Mouse (Mus musculus) olfactory bulb, adult 2 months (tissue): ENCODE data around the gene 4933416C03Rik. TPM values are rescaled to one million over a fixed set of nuclear protein-coding genes. Genes with fewer than 3 reads are reported as not detected.

Experiments
- H3K27ac ChIP-seq: fragments of 200-500 bp; 2 replicates; pipeline ENCODE4 v1.5.1; 2012; ENCODE audit warnings: low read depth, low read length; ENCODE audit not compliant: insufficient read depth
- H3K4me1 ChIP-seq: fragments of 200-500 bp; 2 replicates; pipeline ENCODE4 v1.6.1; 2012; ENCODE audit warnings: low read length; ENCODE audit not compliant: control insufficient read depth, insufficient read depth
- H3K4me3 ChIP-seq: fragments of 200-500 bp; 2 replicates; pipeline ENCODE4 v1.5.1; 2012; ENCODE audit warnings: mild to moderate bottlenecking, low read depth, low read length, moderate library complexity; ENCODE audit not compliant: insufficient read depth
- CTCF ChIP-seq: fragments of 200-500 bp; IDR thresholded peaks from 2 replicates; pipeline ENCODE4 v1.5.1; 2012; ENCODE audit warnings: low read depth, mild to moderate bottlenecking, low read length, moderate library complexity; ENCODE audit not compliant: insufficient read depth
- POLR2A ChIP-seq: fragments of 200-500 bp; IDR thresholded peaks from 2 replicates; pipeline ENCODE4 v1.6.1; 2012; ENCODE audit warnings: mild to moderate bottlenecking, low read depth, low read length, moderate library complexity; ENCODE audit not compliant: insufficient read depth
- WGBS: fragments of 180-500 bp; shearing (Covaris S2); methylation state at CpG from one replicate; pipeline ENCODE4 v1.1.7; 2018; 5-methylcytosine and 5-hydroxymethylcytosine counted together
- polyA plus RNA-seq: library from polyadenylated mRNA; stranded (reverse); fragments of >200 nt; gene quantifications from 2 replicates; pipeline ENCODE4 v1.2.4, GENCODE M21; 2012; ENCODE audit warnings: low replicate concordance; ENCODE audit not compliant: missing spikeins, insufficient read depth, insufficient read length

The 4933416C03Rik gene
- polyA plus RNA-seq, 1 experiment, result not detected

GRCm38 (mm10) chr10:116131223-116131622, 17.5 kb upstream of the 4933416C03Rik start:
- Histone ChIP-seq H3K27ac (no peak overlapping the region), H3K4me1 (no peaks in the 10 kb centered on the region), H3K4me3 (no peak overlapping the region)
- WGBS, result 90% methylated on average over 4 of the region's 4 CpGs
- TF ChIP-seq CTCF (no peak), POLR2A (no peak)

DNA sequence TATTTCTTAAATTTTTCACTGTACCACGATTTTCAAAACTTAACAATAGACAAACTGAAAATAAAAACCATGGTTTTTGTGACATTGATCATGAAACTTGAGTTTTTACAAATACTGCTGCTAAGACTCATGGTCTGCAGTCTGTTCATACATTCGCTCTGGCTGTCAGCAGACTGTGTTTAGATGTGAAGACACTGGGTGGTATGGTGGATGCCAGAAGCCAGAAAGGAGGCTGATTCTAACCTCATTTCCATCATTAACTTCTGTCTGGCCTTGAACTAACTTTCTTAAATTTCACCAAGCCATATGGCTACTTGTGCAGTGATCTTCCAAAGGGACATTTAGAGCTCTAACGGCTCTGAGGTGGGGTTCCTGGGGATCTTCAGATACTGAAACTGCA, 16.7 kb upstream of the 4933416C03Rik start:
- Histone ChIP-seq H3K27ac (no peak overlapping the region), H3K4me3 (no peak overlapping the region), H3K4me1 (no peaks in the 10 kb centered on the region)
- 80% methylated on average over 3 of the region's 3 CpGs for WGBS
- TF ChIP-seq CTCF (no peak), POLR2A (no peak)

DNA sequence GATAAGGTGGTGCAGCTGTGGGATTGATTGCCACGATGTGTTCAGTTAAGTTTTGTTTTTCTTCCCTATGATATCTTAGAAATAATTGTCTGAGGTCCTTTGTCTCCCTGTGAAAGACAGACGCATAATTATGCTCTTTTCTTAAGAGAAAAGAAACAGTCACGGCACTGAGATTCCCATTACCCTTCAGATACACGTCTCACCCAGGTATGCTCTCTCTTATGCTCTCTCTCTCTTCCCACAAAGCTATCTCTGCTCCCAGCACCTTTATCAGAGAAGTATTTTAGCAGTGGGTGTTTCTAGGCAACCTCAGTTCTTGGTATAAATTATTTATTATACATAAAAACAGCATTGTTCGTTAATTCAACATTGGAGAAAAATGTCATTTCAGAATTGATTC, 11.6 kb upstream of the 4933416C03Rik start:
- H3K4me1 ChIP-seq, result no peaks in the 10 kb centered on the region
- WGBS, result 62% methylated on average over 5 of the region's 5 CpGs
- H3K27ac ChIP-seq, result no peak overlapping the region
- H3K4me3 ChIP-seq, result no peak overlapping the region
- no peak for TF ChIP-seq CTCF
- no peak for TF ChIP-seq POLR2A

- Histone ChIP-seq H3K27ac (no peak overlapping the region), H3K4me3 (no peak overlapping the region), H3K4me1 (no peaks in the 10 kb centered on the region)
- TF ChIP-seq CTCF (no peak), POLR2A (no peak)
- WGBS, result 88% methylated on average over 2 of the region's 2 CpGs
These were observed 10.1 kb upstream of the 4933416C03Rik start for GRCm38 (mm10) chr10:116123808-116124207.

GRCm38 (mm10) chr10:116121463-116121862, 7.7 kb upstream of the 4933416C03Rik start:
- 97% methylated on average over 2 of the region's 2 CpGs for WGBS
- Histone ChIP-seq H3K27ac (no peak overlapping the region), H3K4me3 (no peak overlapping the region), H3K4me1 (no peaks in the 10 kb centered on the region)
- TF ChIP-seq CTCF, result no peak
- TF ChIP-seq POLR2A, result no peak

- WGBS, result 41% methylated on average over 8 of the region's 8 CpGs
- H3K27ac ChIP-seq, result no peak overlapping the region
These were observed 3.3 kb upstream of the 4933416C03Rik start for GRCm38 (mm10) chr10:116117060-116117459.

DNA sequence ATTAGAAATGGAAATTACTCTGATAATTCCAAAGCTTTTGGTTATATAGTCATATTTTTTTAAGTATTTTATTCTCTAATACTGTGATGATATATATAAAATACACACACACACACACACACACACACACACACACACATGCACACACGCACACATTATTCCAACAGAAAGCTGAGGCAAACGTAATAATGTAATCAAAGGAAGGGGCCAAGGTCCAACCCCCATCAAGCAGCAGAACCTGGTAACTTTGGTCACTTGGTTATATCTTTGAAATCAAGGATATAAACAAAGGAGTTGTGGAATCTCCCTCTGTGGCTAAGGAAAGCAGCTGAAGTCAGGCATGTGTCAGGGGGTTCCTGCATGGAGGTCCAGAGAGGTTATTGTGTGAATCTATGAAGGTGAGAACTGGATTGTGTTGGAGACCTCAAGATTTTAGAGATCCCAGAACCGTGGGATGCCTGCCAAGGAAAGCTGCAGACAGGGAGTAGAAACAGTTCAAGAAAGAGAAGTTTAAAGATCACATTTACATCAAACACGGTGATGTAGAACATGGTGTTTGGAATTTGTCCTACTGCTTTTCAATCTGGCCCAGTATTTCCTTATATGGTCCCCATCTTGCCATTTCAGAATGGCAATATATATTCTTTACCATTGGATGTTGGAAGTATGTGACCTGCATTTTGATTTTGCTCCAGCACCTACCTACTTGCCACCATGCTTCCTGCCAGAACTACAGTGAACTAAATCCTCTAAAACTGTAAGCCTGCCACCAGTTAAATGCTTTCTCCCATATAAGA, 2.4 kb upstream of the 4933416C03Rik start:
- 71% methylated on average over 4 of the region's 4 CpGs for WGBS

More at GRCm38 (mm10) chr10:116117060-116117459, 3.3 kb upstream of the 4933416C03Rik start:
- Histone ChIP-seq H3K4me3 (no peak overlapping the region), H3K4me1 (no peaks in the 10 kb centered on the region)
- TF ChIP-seq CTCF, result no peak
- no peak for TF ChIP-seq POLR2A

GRCm38 (mm10) chr10:116112868-116113267, 849 bp downstream of the 4933416C03Rik start:
- TF ChIP-seq POLR2A (no peak), CTCF (no peak)
- 97% methylated on average over 11 of the region's 11 CpGs for WGBS
- Histone ChIP-seq H3K4me1 (no peaks in the 10 kb centered on the region), H3K27ac (no peak overlapping the region), H3K4me3 (no peak overlapping the region)

More for the DNA sequence above, 2.4 kb upstream of the 4933416C03Rik start:
- TF ChIP-seq POLR2A (no peak), CTCF (no peak)
- H3K4me3 ChIP-seq, result no peak overlapping the region
- no peak overlapping the region for H3K27ac ChIP-seq
- no peaks in the 10 kb centered on the region for H3K4me1 ChIP-seq

DNA sequence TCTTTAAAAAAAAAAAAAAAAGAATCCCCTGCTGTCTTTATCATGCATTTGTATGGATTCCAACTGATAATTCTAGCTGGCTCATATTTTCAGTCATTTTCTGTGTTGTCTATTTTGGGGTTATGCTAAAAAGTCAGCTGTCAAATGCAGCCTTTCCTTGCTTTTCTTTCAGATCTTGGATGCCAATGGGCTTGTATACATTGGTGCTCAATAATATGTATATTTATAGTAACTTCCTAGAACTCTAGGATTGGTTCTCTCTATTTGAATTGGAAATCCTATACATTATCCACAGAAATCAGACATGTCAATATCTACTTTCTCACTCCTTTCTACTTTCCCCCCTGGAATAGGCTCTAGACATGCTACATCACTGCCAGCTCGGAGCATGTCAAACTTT, 5.0 kb downstream of the 4933416C03Rik start:
- no peak overlapping the region for H3K27ac ChIP-seq
- no peak overlapping the region for H3K4me3 ChIP-seq
- 92% methylated on average over 1 of the region's 1 CpGs for WGBS
- H3K4me1 ChIP-seq, result no peaks in the 10 kb centered on the region
- TF ChIP-seq POLR2A, result no peak
- no peak for TF ChIP-seq CTCF
